Mouse (Mus musculus): ENCODE results near the gene Sephs1. TPM values are rescaled to one million over a fixed set of nuclear protein-coding genes. Genes with fewer than 3 reads are reported as not detected.

Sephs1 gene
- polyA plus RNA-seq, 1 experiment from 2014 or later = 71.6 TPM

DNA sequence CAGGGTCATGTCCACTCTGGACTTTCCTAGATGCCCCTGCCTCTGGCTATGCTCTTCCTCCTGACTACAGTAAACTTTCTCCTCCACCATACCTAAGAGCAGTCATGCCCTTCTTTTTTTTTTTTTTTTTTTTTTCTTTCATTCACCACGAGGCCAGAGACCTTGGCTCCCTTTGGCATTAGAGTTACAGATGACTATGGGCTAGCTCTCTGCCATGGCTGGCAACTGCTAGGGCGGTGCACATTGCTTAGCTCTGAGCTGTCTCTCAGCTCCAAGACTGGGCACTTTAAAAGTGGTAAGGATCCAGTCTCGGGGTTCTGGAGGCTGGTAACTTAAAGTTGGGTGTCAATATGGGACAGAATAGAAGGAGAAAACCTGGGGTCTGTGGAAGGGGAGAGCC is 5.2 kb upstream of the Sephs1 start:
- no peak overlapping the region for H3K4me2 ChIP-seq (replicated peaks)
- no peak for ATAC-seq (ENCODE audit: insufficient number of reproducible peaks, low FRiP score, low TSS enrichment, low read depth)
- H3K4me1 ChIP-seq = peaks cover 4% of the 10 kb centered on the region
- no peak overlapping the region for H3K9ac ChIP-seq
- H3K27ac ChIP-seq (replicated peaks) = no peak overlapping the region
- no peak overlapping the region for H3K4me3 ChIP-seq (replicated peaks)
- no peaks in the 10 kb centered on the region for H3K36me3 ChIP-seq
- 74% methylated on average over 3 of the region's 3 CpGs for WGBS
- H3K27me3 ChIP-seq = no peaks in the 10 kb centered on the region
- no peaks in the 10 kb centered on the region for H3K9me3 ChIP-seq (replicated peaks)

DNA sequence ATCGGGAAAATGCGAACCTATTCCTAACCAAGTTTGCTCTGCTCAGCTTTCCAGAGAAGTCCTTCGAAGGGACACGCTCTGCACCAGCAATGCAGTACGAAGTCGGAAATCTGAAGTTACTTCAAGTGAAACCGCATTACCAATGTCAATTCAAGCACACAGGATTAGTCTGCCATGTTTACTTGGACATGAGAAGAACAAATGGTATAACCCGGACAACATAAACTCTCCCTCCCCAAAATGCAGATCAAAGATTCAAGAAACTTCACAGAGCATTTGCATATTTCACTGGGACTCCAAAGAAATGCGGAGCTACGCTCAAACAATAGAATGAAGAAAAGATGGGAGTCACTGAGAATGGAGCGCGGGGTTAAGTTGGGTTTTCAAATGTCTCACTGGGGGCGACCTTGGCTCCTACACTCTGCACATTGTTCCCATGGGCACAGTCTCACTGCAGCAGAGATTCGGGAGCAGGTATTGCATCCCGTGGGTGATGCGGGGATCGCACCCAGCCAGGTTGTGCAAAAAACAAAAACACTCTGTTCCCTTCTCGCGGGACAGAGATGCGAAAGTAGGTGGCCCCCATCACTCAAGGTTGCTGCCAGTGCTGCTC is 521 bp upstream of the Sephs1 start:
- peak overlapping the region; percentile 99 for H3K27ac ChIP-seq (replicated peaks)
- peak overlapping the region; percentile 80 for H3K4me2 ChIP-seq (replicated peaks)
- peak overlapping the region; percentile 87 for H3K4me3 ChIP-seq (replicated peaks)
- H3K9me3 ChIP-seq (replicated peaks) = no peaks in the 10 kb centered on the region
- 2% methylated on average over 20 of the region's 20 CpGs for WGBS
- ATAC-seq (ENCODE audit: insufficient number of reproducible peaks, low FRiP score, low TSS enrichment, low read depth) = no peak
- H3K27me3 ChIP-seq = no peaks in the 10 kb centered on the region
- H3K4me1 ChIP-seq = peaks cover 18% of the 10 kb centered on the region
- H3K9ac ChIP-seq = peak overlapping the region; percentile 96
- peaks cover 5% of the 10 kb centered on the region for H3K36me3 ChIP-seq

DNA sequence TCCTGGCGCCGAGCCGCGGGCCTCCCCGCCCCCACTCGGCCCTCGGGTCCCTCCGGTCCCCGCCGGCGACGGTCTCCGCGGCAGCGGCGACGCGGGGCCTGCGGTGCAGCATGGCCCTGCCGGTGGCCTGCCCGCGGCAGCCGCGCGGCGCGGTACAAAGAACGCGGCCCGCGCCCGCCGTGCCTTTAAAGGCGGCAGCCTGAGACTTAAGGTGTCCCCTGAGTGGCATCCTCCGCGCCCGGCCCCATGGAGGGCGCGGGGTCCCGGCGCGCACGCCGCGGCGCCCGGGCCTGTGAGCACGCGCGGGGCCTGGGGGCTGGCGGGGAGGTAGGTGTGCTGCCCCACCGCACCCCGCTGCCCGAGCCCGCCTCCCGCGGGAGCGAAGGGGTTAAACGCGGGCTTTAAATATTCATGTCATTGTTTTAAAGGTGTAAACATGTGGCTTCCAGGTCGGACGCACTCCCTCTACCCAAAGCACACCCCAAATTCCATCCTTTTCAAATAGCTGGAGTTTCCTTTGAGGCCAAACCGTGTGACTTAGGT is 956 bp downstream of the Sephs1 start:
- under 1% methylated on average over 52 of the region's 63 CpGs for WGBS
- H3K36me3 ChIP-seq = peaks cover 19% of the 10 kb centered on the region
- no peaks in the 10 kb centered on the region for H3K27me3 ChIP-seq
- peak overlapping the region; percentile 80 for H3K4me2 ChIP-seq (replicated peaks)
- H3K4me3 ChIP-seq (replicated peaks) = peak overlapping the region; percentile 87
- H3K27ac ChIP-seq (replicated peaks) = peak overlapping the region; percentile 99
- H3K9ac ChIP-seq = peak overlapping the region; percentile 96
- H3K4me1 ChIP-seq = peaks cover 18% of the 10 kb centered on the region
- peak; percentile 55 for ATAC-seq (ENCODE audit: insufficient number of reproducible peaks, low FRiP score, low TSS enrichment, low read depth)
- no peaks in the 10 kb centered on the region for H3K9me3 ChIP-seq (replicated peaks)

DNA sequence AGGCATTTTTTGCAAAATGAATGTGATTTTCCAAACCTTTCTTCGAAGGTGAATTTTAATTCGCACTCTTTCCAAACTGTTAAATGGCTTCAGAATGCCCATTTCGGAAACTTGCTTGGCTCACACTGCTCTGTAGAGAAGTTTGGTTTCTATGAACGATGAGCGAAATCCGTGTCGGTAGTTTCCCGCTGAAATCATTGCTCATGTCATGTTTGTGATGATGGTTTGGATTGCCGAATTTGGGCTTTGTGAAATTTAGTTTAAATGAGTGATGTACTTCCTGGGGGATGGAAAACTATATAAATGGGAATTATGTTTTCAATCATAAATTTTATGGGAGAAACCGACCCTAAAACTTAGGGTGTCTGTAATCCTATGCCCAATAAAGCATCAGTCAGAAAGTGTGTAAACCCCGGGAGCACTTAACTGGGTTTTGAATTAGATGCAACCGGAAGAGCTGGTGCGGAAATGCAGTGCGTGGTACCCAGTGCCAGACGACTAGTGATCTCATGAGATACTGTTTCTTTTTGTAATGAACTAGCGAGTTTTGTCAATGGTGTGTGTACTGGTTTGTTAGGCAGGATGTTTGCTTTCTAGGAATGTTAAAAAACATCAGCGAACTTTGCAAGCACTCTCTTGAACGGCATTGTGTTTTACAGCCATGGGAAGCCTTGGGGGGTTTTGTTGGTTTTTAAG is 1.8 kb downstream of the Sephs1 start:
- Histone ChIP-seq H3K4me1 (peaks cover 18% of the 10 kb centered on the region), H3K27ac (replicated peaks) (peak overlapping the region; percentile 99), H3K36me3 (peaks cover 27% of the 10 kb centered on the region), H3K4me2 (replicated peaks) (peak overlapping the region; percentile 80), H3K4me3 (replicated peaks) (peak overlapping the region; percentile 87), H3K27me3 (no peaks in the 10 kb centered on the region), H3K9me3 (replicated peaks) (no peaks in the 10 kb centered on the region), H3K9ac (peak overlapping the region; percentile 96)
- 0% methylated on average over 18 of the region's 18 CpGs for WGBS
- ATAC-seq (ENCODE audit: insufficient number of reproducible peaks, low FRiP score, low TSS enrichment, low read depth) = no peak

DNA sequence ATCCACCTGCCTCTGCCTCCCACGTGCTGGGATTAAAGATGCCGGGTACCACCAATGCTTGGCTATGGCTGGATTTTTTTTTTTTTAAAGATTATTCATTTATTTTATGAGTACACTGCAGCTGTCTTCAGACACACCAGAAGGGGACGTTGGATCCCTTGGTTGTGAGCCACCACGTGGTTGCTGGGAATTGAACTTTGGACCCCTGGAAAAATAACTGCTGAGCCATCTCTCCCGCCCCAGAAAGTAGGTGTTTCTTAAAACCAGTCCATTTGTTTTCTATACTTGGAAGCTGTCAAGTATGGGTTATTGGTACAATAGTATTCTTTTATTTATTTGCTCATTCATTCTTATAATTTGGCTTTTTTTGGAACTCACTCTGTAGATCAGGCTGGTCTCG is 5.5 kb downstream of the Sephs1 start:
- Histone ChIP-seq H3K4me2 (replicated peaks) (no peak overlapping the region), H3K36me3 (peaks cover 51% of the 10 kb centered on the region), H3K27ac (replicated peaks) (no peak overlapping the region), H3K4me3 (replicated peaks) (no peak overlapping the region), H3K9ac (no peak overlapping the region), H3K4me1 (peaks cover 14% of the 10 kb centered on the region), H3K27me3 (no peaks in the 10 kb centered on the region), H3K9me3 (replicated peaks) (no peaks in the 10 kb centered on the region)
- WGBS = 91% methylated on average over 6 of the region's 6 CpGs
- no peak for ATAC-seq (ENCODE audit: insufficient number of reproducible peaks, low FRiP score, low TSS enrichment, low read depth)

DNA sequence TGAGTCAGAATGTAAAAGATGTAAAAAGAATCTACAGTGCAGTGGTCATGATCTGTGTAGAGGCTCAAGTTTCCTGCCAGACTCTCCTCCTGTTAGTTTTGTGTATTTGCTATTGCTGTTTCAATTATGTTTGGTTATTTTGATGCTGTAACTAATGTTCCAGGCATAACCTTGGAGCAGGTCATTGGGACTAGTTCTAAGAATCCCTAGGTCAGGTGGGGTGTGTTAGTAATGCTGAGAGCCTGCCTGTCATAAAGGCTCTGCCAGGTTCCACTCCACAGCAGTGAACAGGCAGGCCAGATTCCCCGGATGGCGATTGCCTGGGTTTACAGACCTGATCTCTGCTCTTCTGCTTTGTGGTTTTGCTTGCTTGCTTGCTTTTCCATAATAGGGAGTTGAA is 14.2 kb downstream of the Sephs1 start:
- Histone ChIP-seq H3K9me3 (replicated peaks) (no peaks in the 10 kb centered on the region), H3K27me3 (no peaks in the 10 kb centered on the region), H3K4me3 (replicated peaks) (no peak overlapping the region), H3K4me2 (replicated peaks) (no peak overlapping the region), H3K27ac (replicated peaks) (no peak overlapping the region), H3K4me1 (no peaks in the 10 kb centered on the region), H3K9ac (no peak overlapping the region), H3K36me3 (peaks cover 71% of the 10 kb centered on the region)
- no peak for ATAC-seq (ENCODE audit: insufficient number of reproducible peaks, low FRiP score, low TSS enrichment, low read depth)
- 85% methylated on average over 2 of the region's 2 CpGs for WGBS

DNA sequence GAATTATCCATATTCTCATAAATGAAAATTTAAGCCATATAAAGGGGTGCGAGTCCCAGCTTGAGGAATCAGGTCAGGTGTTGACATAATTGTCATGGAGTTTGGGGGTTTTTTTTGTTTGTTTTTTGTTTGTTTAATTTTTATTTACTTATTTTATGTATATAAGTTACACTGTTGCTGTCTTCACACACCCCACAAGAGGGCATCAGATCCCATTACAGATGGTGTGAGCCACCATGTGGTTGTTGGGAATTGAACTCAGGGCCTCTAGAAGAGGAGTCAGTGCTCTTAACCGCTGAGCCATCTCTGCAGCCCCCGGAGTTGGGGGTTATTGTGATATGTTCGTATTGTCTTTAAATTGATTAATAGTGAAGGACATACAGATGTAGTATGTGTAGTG is 15.6 kb downstream of the Sephs1 start:
- WGBS = 95% methylated on average over 4 of the region's 4 CpGs
- ATAC-seq (ENCODE audit: insufficient number of reproducible peaks, low FRiP score, low TSS enrichment, low read depth) = no peak
- H3K4me2 ChIP-seq (replicated peaks) = no peak overlapping the region
- no peaks in the 10 kb centered on the region for H3K9me3 ChIP-seq (replicated peaks)
- H3K4me1 ChIP-seq = no peaks in the 10 kb centered on the region
- H3K27ac ChIP-seq (replicated peaks) = no peak overlapping the region
- H3K27me3 ChIP-seq = no peaks in the 10 kb centered on the region
- no peak overlapping the region for H3K4me3 ChIP-seq (replicated peaks)
- H3K36me3 ChIP-seq = peaks cover 81% of the 10 kb centered on the region
- H3K9ac ChIP-seq = no peak overlapping the region

DNA sequence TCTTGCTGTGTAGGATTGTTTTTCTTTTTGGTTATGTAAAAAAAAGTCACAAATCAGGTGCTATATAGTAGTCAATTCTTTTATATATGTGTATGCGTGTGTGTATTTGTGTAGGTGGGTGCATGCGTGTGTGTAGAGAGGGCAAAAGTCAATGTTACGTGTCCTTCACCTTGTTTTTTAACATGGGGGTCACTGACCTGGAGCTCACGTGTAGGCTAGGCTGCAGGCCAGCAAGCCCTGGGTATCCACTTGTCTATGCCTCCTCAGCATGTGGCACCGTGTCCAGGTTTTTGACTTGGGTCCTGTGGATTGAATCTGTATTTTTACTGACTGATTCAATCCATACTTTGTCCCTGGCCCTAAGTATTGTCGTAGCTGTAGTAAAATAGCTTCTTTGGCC is 19.3 kb downstream of the Sephs1 start:
- ATAC-seq (ENCODE audit: insufficient number of reproducible peaks, low FRiP score, low TSS enrichment, low read depth) = no peak
- no peaks in the 10 kb centered on the region for H3K9me3 ChIP-seq (replicated peaks)
- WGBS = 92% methylated on average over 6 of the region's 6 CpGs
- no peak overlapping the region for H3K27ac ChIP-seq (replicated peaks)
- no peak overlapping the region for H3K4me2 ChIP-seq (replicated peaks)
- peaks cover 71% of the 10 kb centered on the region for H3K36me3 ChIP-seq
- no peaks in the 10 kb centered on the region for H3K27me3 ChIP-seq
- H3K9ac ChIP-seq = no peak overlapping the region
- H3K4me3 ChIP-seq (replicated peaks) = no peak overlapping the region
- H3K4me1 ChIP-seq = no peaks in the 10 kb centered on the region

DNA sequence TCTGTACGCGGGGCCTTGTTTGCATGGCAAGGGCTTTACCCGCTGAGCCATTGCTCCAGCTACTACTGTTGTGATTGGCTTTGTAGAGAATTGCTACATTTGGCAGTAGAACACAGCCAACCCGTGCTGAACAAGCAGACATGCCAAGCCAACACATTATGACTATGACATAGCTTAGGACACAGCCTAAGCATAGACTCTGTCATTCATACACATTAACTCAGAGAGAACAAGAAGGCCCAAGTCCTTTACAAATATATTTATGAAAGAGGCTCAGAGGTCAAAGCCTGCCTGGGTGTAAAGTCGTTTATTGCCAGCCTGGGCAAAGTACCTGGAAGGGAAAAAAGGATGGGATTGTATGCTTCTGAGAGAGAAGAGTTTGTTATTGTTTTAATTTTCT is 21.0 kb downstream of the Sephs1 start:
- H3K9ac ChIP-seq = no peak overlapping the region
- H3K36me3 ChIP-seq = peaks cover 73% of the 10 kb centered on the region
- no peak overlapping the region for H3K4me3 ChIP-seq (replicated peaks)
- 93% methylated on average over 5 of the region's 5 CpGs for WGBS
- H3K4me1 ChIP-seq = no peaks in the 10 kb centered on the region
- H3K27me3 ChIP-seq = no peaks in the 10 kb centered on the region
- H3K27ac ChIP-seq (replicated peaks) = no peak overlapping the region
- H3K9me3 ChIP-seq (replicated peaks) = no peaks in the 10 kb centered on the region
- no peak overlapping the region for H3K4me2 ChIP-seq (replicated peaks)
- ATAC-seq (ENCODE audit: insufficient number of reproducible peaks, low FRiP score, low TSS enrichment, low read depth) = no peak

DNA sequence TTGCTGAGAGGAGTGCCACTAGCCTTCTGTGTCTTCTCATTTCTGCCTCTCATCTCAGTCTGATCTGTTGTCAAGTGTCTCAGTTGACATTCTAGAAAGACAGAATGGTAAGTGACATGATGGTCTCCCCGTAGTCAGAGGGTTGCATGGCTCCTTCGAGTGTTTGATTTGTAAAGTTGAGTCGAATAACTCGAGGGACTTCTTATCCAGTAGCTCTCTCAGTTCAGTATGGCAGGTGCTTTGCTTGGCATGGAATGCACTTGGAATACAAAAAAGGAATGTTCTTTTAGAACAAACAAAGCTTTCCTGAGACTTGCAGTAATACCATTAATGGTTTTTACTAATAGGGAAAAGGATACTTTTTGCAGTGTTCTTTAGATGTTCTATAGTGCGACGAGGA is 25.8 kb downstream of the Sephs1 start:
- no peaks in the 10 kb centered on the region for H3K4me1 ChIP-seq
- ATAC-seq (ENCODE audit: insufficient number of reproducible peaks, low FRiP score, low TSS enrichment, low read depth) = no peak
- 92% methylated on average over 6 of the region's 6 CpGs for WGBS
- H3K4me2 ChIP-seq (replicated peaks) = no peak overlapping the region
- H3K27ac ChIP-seq (replicated peaks) = no peak overlapping the region
- H3K36me3 ChIP-seq = peaks cover 50% of the 10 kb centered on the region
- H3K27me3 ChIP-seq = no peaks in the 10 kb centered on the region
- H3K4me3 ChIP-seq (replicated peaks) = no peak overlapping the region
- H3K9ac ChIP-seq = no peak overlapping the region
- no peaks in the 10 kb centered on the region for H3K9me3 ChIP-seq (replicated peaks)

DNA sequence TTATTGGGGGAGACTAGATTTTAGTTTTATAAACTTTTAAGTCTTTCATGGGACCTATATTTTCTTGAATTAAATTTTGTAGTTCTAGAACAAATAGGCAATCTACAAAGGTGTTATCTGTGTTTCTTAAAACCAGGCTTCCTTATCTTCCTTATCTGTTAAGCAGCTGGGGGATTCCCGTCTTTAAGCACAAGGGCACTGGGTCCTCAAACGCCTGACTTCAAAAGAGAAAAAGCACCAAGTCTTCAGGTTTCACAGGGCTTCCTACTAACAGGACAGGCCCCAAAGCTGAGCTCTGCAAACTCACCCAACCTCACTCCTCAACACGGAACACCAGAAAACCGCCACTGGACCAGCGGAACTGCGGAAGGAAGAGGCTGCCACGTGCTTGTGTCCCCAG is 26.6 kb downstream of the Sephs1 start:
- Histone ChIP-seq H3K9me3 (replicated peaks) (no peaks in the 10 kb centered on the region), H3K9ac (no peak overlapping the region), H3K4me2 (replicated peaks) (no peak overlapping the region), H3K4me3 (replicated peaks) (no peak overlapping the region), H3K4me1 (no peaks in the 10 kb centered on the region), H3K36me3 (peaks cover 48% of the 10 kb centered on the region), H3K27me3 (no peaks in the 10 kb centered on the region), H3K27ac (replicated peaks) (no peak overlapping the region)
- no peak for ATAC-seq (ENCODE audit: insufficient number of reproducible peaks, low FRiP score, low TSS enrichment, low read depth)
- WGBS = 83% methylated on average over 7 of the region's 7 CpGs

All from embryonic facial prominence, embryonic 15.5 days (tissue).